Mouse (Mus musculus): ENCODE results near the gene Ltb4r1.
A peak's percentile ranks its signal among the peaks of the same experiment; 100 is the strongest.

The Ltb4r1 gene

GRCm38 (mm10) chr14:55747051-55747847, 18.5 kb upstream of the Ltb4r1 start:
- DNase-seq (ENCODE audit: low spot score) = no peak

GRCm38 (mm10) chr14:55757566-55757965, 8.2 kb upstream of the Ltb4r1 start:
- no peak for DNase-seq (ENCODE audit: low spot score)

GRCm38 (mm10) chr14:55758363-55758784, 7.4 kb upstream of the Ltb4r1 start, which contains the start of gene Cideb:
Cideb (minus strand) TSS chr14:55758458.
- DNase-seq (ENCODE audit: low spot score) = no peak

- peak; percentile 77 for DNase-seq (ENCODE audit: low spot score)
Measured at GRCm38 (mm10) chr14:55760156-55760555, 5.6 kb upstream of the Ltb4r1 start.

- DNase-seq (ENCODE audit: low spot score) = no peak
Measured at GRCm38 (mm10) chr14:55761163-55761562, 4.6 kb upstream of the Ltb4r1 start, which contains the start of gene Ltb4r2. Ltb4r2 (plus strand) TSS chr14:55761428.

- peak; percentile 39 for DNase-seq (ENCODE audit: low spot score)
Measured at GRCm38 (mm10) chr14:55762001-55762821, 3.6 kb upstream of the Ltb4r1 start.

- DNase-seq (ENCODE audit: low spot score) = no peak
Measured at GRCm38 (mm10) chr14:55763166-55763565, 2.6 kb upstream of the Ltb4r1 start.

GRCm38 (mm10) chr14:55767519-55768414, 2.0 kb downstream of the Ltb4r1 start:
- DNase-seq (ENCODE audit: low spot score) = peak; percentile 59

GRCm38 (mm10) chr14:55768555-55768954, 2.8 kb downstream of the Ltb4r1 start:
- no peak for DNase-seq (ENCODE audit: low spot score)

GRCm38 (mm10) chr14:55769087-55769703, 3.4 kb downstream of the Ltb4r1 start:
- DNase-seq (ENCODE audit: low spot score) = no peak

- no peak for DNase-seq (ENCODE audit: low spot score)
Measured at GRCm38 (mm10) chr14:55776711-55777110, 10.9 kb downstream of the Ltb4r1 start.

- no peak for DNase-seq (ENCODE audit: low spot score)
Measured at GRCm38 (mm10) chr14:55777176-55777575, 11.4 kb downstream of the Ltb4r1 start.

- no peak for DNase-seq (ENCODE audit: low spot score)
Measured at GRCm38 (mm10) chr14:55777806-55778205, 12.0 kb downstream of the Ltb4r1 start.

GRCm38 (mm10) chr14:55778686-55779085, 12.9 kb downstream of the Ltb4r1 start:
- no peak for DNase-seq (ENCODE audit: low spot score)

GRCm38 (mm10) chr14:55779656-55780055, 13.9 kb downstream of the Ltb4r1 start:
- DNase-seq (ENCODE audit: low spot score) = no peak

- DNase-seq (ENCODE audit: low spot score) = peak; percentile 3
Measured at GRCm38 (mm10) chr14:55780736-55781135, 15.0 kb downstream of the Ltb4r1 start.

- DNase-seq (ENCODE audit: low spot score) = peak; percentile 58
Measured at GRCm38 (mm10) chr14:55781310-55781709, 15.5 kb downstream of the Ltb4r1 start.

GRCm38 (mm10) chr14:55782361-55782960, 16.7 kb downstream of the Ltb4r1 start:
- peak; percentile 2 for DNase-seq (ENCODE audit: low spot score)

GRCm38 (mm10) chr14:55783171-55783957, 17.6 kb downstream of the Ltb4r1 start:
- DNase-seq (ENCODE audit: low spot score) = peak; percentile 11

GRCm38 (mm10) chr14:55783958-55784235, 18.1 kb downstream of the Ltb4r1 start, which contains the start of gene Adcy4:
Adcy4 (minus strand) TSS chr14:55784095.
- DNase-seq (ENCODE audit: low spot score) = peak; percentile 2
